Mouse (Mus musculus) layer of hippocampus, postnatal 25 days (tissue): Measurements from ENCODE around the gene Tm4sf4. TPM values are rescaled to one million over a fixed set of nuclear protein-coding genes. Genes with fewer than 3 reads are reported as not detected.

Source experiments
- DNase-seq, 2 experiments: peaks; one replicate each; pipeline ENCODE4 v3.0.0; 2022; ENCODE audit warnings: mixed read lengths in 2 of 2, low spot score in 1 of 2; ENCODE audit errors: extremely low spot score in 1 of 2
- total RNA-seq, 2 experiments: library from RNA; stranded (reverse); gene quantifications; 2 replicates each; pipeline ENCODE4 v1.2.3; 2021

Gene Tm4sf4
- total RNA-seq, result not detected

GRCm38 (mm10) chr3:57425089-57425730 lies at the start of gene Tm4sf4:
Tm4sf4 (plus strand) TSS chr3:57425314.
- no peak for DNase-seq

GRCm38 (mm10) chr3:57386423-57386822 lies 38.7 kb upstream of the Tm4sf4 start:
- no peak for DNase-seq

GRCm38 (mm10) chr3:57386895-57387294 lies 38.2 kb upstream of the Tm4sf4 start:
- no peak for DNase-seq

GRCm38 (mm10) chr3:57387593-57387992 lies 37.5 kb upstream of the Tm4sf4 start:
- no peak for DNase-seq

GRCm38 (mm10) chr3:57411535-57411934 lies 13.6 kb upstream of the Tm4sf4 start:
- DNase-seq, result no peak

- no peak for DNase-seq
Measured at GRCm38 (mm10) chr3:57420233-57420632, 4.9 kb upstream of the Tm4sf4 start.

- no peak for DNase-seq
Measured at GRCm38 (mm10) chr3:57420660-57421059, 4.5 kb upstream of the Tm4sf4 start.

GRCm38 (mm10) chr3:57426351-57426750 lies 1.2 kb downstream of the Tm4sf4 start:
- no peak for DNase-seq

GRCm38 (mm10) chr3:57428682-57429464 lies 3.8 kb downstream of the Tm4sf4 start:
- no peak for DNase-seq

GRCm38 (mm10) chr3:57429486-57429885 lies 4.4 kb downstream of the Tm4sf4 start:
- no peak for DNase-seq

GRCm38 (mm10) chr3:57431706-57432105 lies 6.6 kb downstream of the Tm4sf4 start:
- DNase-seq, result no peak

GRCm38 (mm10) chr3:57435364-57435763 lies 10.2 kb downstream of the Tm4sf4 start:
- no peak for DNase-seq

- DNase-seq, result no peak
Measured at GRCm38 (mm10) chr3:57440956-57441355, 15.8 kb downstream of the Tm4sf4 start.

- no peak for DNase-seq
Measured at GRCm38 (mm10) chr3:57445706-57446105, 20.6 kb downstream of the Tm4sf4 start.

GRCm38 (mm10) chr3:57447889-57448288 lies 22.8 kb downstream of the Tm4sf4 start:
- no peak for DNase-seq

GRCm38 (mm10) chr3:57448445-57448844 lies 23.3 kb downstream of the Tm4sf4 start:
- DNase-seq, result peak; percentile 21 to 78

- DNase-seq, result no peak
Measured at GRCm38 (mm10) chr3:57458652-57459051, 33.5 kb downstream of the Tm4sf4 start.

- DNase-seq, result no peak
Measured at GRCm38 (mm10) chr3:57463302-57463701, 38.2 kb downstream of the Tm4sf4 start.

- DNase-seq, result no peak
Measured at GRCm38 (mm10) chr3:57466289-57466688, 41.2 kb downstream of the Tm4sf4 start.

GRCm38 (mm10) chr3:57469325-57469724 lies 44.2 kb downstream of the Tm4sf4 start:
- DNase-seq, result no peak

GRCm38 (mm10) chr3:57470326-57470725 lies 45.2 kb downstream of the Tm4sf4 start:
- no peak for DNase-seq
